Mouse (Mus musculus) olfactory bulb, adult 2 months (tissue): ENCODE measurements around the gene Sept8. TPM values are rescaled to one million over a fixed set of nuclear protein-coding genes. Genes with fewer than 3 reads are reported as not detected.

Experiments
- H3K27ac ChIP-seq: fragments of 200-500 bp; 2 replicates; pipeline ENCODE4 v1.5.1; 2012; ENCODE audit warnings: low read depth, low read length; ENCODE audit not compliant: insufficient read depth
- H3K4me1 ChIP-seq: fragments of 200-500 bp; 2 replicates; pipeline ENCODE4 v1.6.1; 2012; ENCODE audit warnings: low read length; ENCODE audit not compliant: control insufficient read depth, insufficient read depth
- H3K4me3 ChIP-seq: fragments of 200-500 bp; 2 replicates; pipeline ENCODE4 v1.5.1; 2012; ENCODE audit warnings: mild to moderate bottlenecking, low read depth, low read length, moderate library complexity; ENCODE audit not compliant: insufficient read depth
- CTCF ChIP-seq: fragments of 200-500 bp; IDR thresholded peaks from 2 replicates; pipeline ENCODE4 v1.5.1; 2012; ENCODE audit warnings: low read depth, mild to moderate bottlenecking, low read length, moderate library complexity; ENCODE audit not compliant: insufficient read depth
- POLR2A ChIP-seq: fragments of 200-500 bp; IDR thresholded peaks from 2 replicates; pipeline ENCODE4 v1.6.1; 2012; ENCODE audit warnings: mild to moderate bottlenecking, low read depth, low read length, moderate library complexity; ENCODE audit not compliant: insufficient read depth
- WGBS: fragments of 180-500 bp; shearing (Covaris S2); methylation state at CpG from one replicate; pipeline ENCODE4 v1.1.7; 2018; 5-methylcytosine and 5-hydroxymethylcytosine counted together
- polyA plus RNA-seq: library from polyadenylated mRNA; stranded (reverse); fragments of >200 nt; gene quantifications from 2 replicates; pipeline ENCODE4 v1.2.4, GENCODE M21; 2012; ENCODE audit warnings: low replicate concordance; ENCODE audit not compliant: missing spikeins, insufficient read depth, insufficient read length

The Sept8 gene
- polyA plus RNA-seq, 1 experiment, result 232 TPM

DNA sequence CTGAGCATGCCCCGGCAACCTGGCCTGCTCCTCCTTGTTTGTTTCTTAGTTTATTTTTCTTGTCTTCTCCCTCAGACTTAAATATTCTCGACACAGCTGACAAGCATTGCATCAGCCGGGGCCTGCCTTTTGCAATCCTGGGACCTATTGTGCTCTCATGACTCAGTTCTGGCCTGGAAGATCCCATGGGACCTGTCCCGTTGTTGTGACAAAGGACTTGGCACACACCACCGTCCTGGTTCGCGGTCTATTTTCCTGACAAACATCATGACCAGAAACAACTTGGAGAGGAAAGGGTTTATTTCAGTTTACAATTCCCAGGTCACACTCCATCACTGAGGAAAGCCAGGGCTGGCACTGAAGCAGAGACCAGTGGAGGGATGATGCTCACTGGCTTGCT lies 10.9 kb upstream of the Sept8 start:
- WGBS, result 56% methylated on average over 7 of the region's 7 CpGs
- Histone ChIP-seq H3K4me3 (no peak overlapping the region), H3K27ac (no peak overlapping the region), H3K4me1 (peaks cover 16% of the 10 kb centered on the region)
- no peak for TF ChIP-seq CTCF
- no peak for TF ChIP-seq POLR2A

DNA sequence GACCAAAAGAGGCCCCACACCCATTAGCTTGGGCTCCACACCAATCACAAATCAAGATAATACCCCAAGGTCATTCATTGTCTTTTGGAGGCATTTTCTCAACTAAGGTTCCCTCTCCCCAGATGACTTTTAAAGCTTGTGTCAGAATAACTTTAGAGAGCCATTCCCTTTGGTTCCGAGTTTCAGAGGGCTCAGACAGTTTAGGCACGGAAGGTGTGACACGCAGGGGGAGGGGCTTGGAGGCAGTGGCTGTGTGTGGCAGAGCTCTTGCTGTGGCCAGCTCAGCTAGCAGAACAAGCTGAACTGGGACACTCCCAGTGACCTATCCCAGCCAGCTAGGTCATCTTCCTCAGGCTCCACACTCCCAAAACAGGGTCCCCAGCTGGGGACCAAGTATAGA lies 10.5 kb upstream of the Sept8 start:
- no peak for TF ChIP-seq CTCF
- no peak for TF ChIP-seq POLR2A
- no peak overlapping the region for H3K4me3 ChIP-seq
- H3K27ac ChIP-seq, result no peak overlapping the region
- peaks cover 15% of the 10 kb centered on the region for H3K4me1 ChIP-seq
- WGBS, result 82% methylated on average over 3 of the region's 3 CpGs

DNA sequence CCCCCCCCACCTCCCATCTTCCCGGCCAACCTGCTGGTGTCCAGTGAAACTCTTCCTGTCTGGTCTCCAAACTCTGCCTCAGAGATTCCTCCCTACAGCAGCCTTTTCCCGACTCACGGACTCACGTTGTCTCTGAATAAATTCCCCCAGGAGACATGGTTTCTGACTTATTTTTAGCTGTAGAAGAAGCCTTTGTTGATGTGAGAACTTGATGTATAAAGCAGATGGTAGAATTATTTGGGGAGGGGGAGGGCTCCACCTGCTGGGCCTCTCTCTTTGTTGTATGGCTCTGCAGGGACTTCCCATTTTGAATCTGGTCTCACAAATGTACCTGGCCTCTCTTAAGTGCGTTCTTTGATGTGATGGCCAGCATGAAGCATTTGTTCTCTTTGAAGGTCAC lies 8.7 kb upstream of the Sept8 start:
- Histone ChIP-seq H3K4me3 (no peak overlapping the region), H3K27ac (no peak overlapping the region), H3K4me1 (peaks cover 8% of the 10 kb centered on the region; the same call in 1 of the 2 replicates)
- 41% methylated on average over 5 of the region's 5 CpGs for WGBS
- TF ChIP-seq POLR2A, result no peak

DNA sequence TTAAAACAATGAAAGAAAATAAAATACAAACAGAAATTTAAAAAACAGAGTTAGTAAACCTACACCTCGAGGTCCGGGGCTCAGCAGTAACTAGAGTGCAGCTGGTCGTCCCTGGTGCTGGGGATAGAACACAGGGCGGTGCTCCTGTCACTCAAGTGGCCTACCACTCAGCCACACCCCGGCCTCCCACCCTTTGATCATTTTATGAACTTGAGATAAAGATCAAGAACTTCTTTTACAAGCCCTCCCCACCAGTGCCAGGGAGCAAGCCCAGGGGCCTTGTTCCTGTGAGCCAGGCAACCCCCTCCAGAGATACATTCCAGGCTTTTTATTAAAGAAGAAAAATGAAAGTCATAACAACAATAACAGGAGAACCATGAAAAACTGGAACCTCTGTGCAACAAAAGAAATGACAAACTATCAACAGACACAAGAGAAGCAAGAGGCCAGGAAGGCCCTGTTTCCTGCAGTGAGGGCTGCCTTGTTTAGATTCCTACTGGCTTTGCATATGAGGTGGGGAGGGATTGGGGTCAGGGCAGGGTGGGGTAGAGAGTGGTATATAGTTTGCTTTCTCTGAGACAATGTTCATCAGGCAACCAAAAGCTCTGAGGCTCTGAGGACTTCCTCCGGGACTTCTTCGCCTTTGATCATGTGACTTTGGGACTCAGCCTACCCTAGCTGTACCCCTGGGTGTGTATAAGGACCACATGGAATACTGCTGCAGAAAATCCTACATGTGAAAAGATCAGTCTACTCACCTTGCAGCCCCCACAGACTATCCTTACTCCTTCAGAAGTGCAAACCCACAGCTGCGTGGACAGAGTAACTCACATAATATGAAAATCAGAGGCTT lies 2.1 kb upstream of the Sept8 start:
- WGBS, result 79% methylated on average over 8 of the region's 8 CpGs
- no peak overlapping the region for H3K27ac ChIP-seq
- no peak for TF ChIP-seq POLR2A
- no peak for TF ChIP-seq CTCF
- peaks cover 8% of the 10 kb centered on the region for H3K4me1 ChIP-seq
- H3K4me3 ChIP-seq, result no peak overlapping the region

DNA sequence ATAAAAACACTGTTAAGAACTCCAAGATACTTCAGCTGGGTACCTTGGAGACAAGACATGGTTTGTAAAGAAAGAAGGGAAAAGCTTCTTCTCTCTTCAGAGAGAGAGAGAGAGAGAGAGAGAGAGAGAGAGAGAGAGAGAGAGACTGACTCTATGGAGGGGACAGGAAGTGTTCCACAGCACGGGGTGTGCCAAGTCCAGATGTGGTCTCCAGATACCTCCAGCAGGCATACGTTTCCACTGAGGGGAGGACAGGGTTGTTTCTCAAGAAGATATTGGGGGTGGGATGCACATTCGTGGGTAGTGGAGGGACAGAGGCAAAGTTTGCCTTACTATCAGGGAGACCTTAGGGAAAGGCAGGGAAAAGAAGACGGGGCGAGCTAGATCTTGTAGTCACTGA lies 298 bp upstream of the Sept8 start:
- Histone ChIP-seq H3K4me1 (peaks cover 22% of the 10 kb centered on the region), H3K27ac (no peak overlapping the region), H3K4me3 (no peak overlapping the region)
- no peak for TF ChIP-seq CTCF
- TF ChIP-seq POLR2A, result no peak
- WGBS, result 79% methylated on average over 5 of the region's 5 CpGs

DNA sequence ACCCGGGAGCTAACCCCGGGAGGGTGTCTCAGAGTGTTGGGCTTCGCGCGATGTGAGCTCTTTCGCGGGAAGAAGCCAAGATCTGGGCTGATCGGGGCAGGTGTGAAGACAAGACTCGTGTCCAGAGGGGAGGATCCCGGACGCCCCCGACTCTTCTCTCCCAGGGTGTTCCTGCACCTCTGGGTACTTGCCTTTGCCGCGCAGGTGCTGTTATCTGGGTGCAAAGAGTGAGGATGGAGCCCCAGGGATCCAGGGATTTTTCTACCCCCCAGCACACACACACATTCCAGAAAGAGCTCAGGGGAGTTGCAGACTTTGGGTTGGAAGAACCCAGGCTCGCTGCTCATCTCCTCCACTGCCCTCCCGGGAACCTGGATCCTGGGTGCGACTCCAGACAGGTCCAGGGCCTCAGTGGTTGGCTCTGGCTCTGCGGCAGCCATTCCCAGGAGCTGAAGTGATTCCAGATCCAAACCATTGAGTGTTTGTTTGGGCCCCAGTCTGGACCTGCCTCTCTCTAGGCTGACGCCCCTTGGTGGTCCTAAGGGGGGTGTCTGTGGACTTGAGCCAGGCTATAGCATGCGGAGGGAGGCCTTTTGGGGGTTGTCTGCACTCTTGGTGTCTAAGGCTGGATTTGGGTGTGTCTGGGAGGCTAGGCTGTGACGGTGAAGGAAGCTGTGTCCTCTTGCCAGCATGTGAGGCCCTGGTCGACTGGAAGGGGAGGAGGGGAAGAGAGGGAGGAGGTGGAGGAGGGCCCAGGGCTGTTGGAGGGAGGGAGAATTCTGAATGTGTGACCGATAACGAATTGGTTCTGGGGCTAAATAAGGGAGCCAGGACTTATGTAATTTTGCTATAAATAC lies 1.3 kb downstream of the Sept8 start:
- no peak for TF ChIP-seq POLR2A
- no peak for TF ChIP-seq CTCF
- H3K4me3 ChIP-seq, result peak overlapping the region; percentile 64
- peaks cover 37% of the 10 kb centered on the region for H3K4me1 ChIP-seq
- WGBS, result under 1% methylated on average over 24 of the region's 24 CpGs
- peak overlapping the region; percentile 82 for H3K27ac ChIP-seq

DNA sequence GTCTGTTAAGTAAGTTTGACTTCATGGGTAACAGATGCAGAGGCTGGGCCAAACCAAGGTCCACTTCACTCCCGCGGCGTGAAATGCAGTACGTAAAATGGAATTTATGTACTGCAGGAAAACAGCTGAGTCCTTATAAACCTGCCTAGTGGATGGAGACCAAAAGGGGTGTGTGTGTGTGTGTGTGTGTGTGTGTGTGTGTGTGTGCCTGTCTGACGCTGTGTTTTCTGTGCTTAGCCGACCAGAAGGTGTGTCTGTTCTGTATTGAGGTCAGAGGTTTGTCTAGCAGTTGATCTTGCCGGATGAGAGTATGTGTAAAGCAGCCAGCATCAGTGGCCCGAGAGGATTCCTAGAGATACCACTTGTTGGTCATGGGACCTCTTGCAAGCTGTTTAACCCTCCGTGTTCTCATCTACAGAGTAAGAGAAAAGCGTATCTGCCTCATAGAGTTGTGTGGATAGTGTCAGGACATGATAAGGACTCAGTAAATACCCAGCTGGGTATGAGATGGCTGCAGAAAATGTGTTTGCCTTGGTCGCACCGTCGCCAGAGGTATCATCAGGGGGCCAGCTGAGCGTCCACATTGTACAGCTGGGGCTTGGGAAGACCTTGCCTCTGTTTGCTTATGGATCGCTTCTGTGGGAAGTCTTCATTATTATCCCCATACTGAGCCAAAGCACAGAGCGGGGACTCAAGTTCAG lies 2.2 kb downstream of the Sept8 start:
- H3K4me1 ChIP-seq, result peaks cover 46% of the 10 kb centered on the region
- 20% methylated on average over 16 of the region's 16 CpGs for WGBS
- peak overlapping the region; percentile 64 for H3K4me3 ChIP-seq
- TF ChIP-seq CTCF (no peak), POLR2A (no peak)
- peak overlapping the region; percentile 82; the same call in 1 of the 2 replicates for H3K27ac ChIP-seq

DNA sequence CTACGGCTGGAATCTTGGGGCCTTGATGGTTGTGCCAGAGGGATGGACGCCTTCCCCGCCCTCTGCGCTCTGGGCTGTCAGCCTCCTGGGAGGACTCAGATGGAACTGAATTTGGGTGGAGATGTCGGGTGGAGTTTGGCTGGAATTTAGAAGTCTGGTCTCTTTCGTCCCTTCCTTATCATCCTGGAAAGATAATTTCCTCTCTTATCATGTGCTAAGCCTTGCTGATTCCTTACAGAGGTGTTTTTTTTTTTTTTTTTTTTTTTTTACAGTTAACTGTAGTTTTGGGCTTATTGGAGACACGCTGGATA lies 2.7 kb downstream of the Sept8 start:
- peak overlapping the region; percentile 45; the same call in 1 of the 2 replicates for H3K27ac ChIP-seq
- no peak for TF ChIP-seq POLR2A
- peak overlapping the region; percentile 64 for H3K4me3 ChIP-seq
- peaks cover 46% of the 10 kb centered on the region for H3K4me1 ChIP-seq
- WGBS, result 40% methylated on average over 7 of the region's 7 CpGs

DNA sequence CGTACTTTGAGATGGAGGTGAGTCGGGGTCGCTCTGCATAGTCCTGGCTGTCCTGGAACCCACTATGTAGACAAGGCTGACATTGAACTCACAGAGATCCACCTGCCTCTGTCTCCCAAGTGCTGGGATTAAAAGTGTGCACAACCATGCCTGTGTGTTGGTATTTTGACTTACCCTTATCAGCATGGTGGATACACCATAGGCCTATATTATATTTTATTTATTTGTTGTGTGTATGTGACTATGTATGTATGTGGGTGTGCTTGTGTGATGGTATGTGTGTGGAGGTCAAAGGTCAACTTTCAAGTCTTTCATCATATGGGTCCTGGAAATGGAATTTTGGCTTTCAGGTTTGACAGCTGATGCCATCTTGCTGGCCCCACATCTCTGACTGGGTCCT lies 3.3 kb downstream of the Sept8 start:
- TF ChIP-seq CTCF (no peak), POLR2A (no peak)
- H3K4me1 ChIP-seq, result peaks cover 46% of the 10 kb centered on the region
- WGBS, result 87% methylated on average over 3 of the region's 3 CpGs
- peak overlapping the region; percentile 94 for H3K27ac ChIP-seq
- H3K4me3 ChIP-seq, result no peak overlapping the region
